ENCODE assay signal across 9 mouse cellular contexts in the genomic region with DNA sequence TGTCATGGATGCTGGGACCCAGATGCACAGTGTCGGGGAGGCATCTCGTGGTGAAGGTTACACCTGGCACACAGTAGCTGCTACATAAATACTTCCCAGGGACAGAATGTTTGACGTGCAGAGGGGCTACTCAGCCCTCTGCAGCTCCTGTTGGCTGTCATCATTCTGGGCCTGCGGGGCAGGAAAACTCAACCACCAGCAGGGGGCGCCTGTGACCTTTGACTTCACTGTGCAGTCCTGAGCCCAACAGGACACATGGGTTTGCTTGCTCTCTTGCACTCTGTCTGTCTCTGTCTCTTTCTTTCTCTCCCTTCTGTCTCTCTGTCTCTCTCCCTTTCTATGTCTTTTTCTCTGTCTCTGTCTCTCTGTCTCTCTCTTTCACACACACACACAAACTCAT.
A peak's percentile ranks its signal among the peaks of the same experiment; 100 is the strongest.
DNase-seq lines count a peak whose midpoint lies in the region; ATAC-seq and TF ChIP-seq lines count a peak whose summit lies in the region.
"Had no signal": no experiment of that assay in that cellular context is flagged by ENCODE, and none has a peak within 500 bp of the region (broad histone marks: within the 10 kb centered on the region; RNA-seq: fewer than 3 reads in every experiment).

No protein-coding gene starts in this region.

- H3K4me2 ChIP-seq in limb, embryonic 14.5 days (replicated peaks; ENCODE audit: low read depth, low read length, severe bottlenecking): no peak overlapping the region
- H3K4me2 ChIP-seq in midbrain, postnatal 0 days (ENCODE audit: low read depth, low read length, poor library complexity, severe bottlenecking): no peak overlapping the region

- H3K27ac ChIP-seq in limb, embryonic 14.5 days (replicated peaks; ENCODE audit: low read depth, low read length): no peak overlapping the region
- no peak overlapping the region for H3K27ac ChIP-seq in midbrain, postnatal 0 days (ENCODE audit: low read depth, low read length)

- peak; percentile 53 to 82 for DNase-seq in heart, adult 18-20 months
- no peak for DNase-seq in heart, adult 11 months
- peak; percentile 86 for DNase-seq in embryo, embryonic 10 days (ENCODE audit: low spot score)
- peak; percentile 84 for DNase-seq in kidney, adult 9 months
- peak; percentile 76 for DNase-seq in limb, embryonic 14.5 days (ENCODE audit: low spot score)
- DNase-seq in midbrain, postnatal 0 days (ENCODE audit: low spot score): peak; percentile 59
- DNase-seq in splenic B cell, adult 2 months (ENCODE audit: low read depth, low spot score): peak; percentile 78

- no peaks in the 10 kb centered on the region for H3K36me3 ChIP-seq in limb, embryonic 14.5 days (ENCODE audit: control insufficient read depth, insufficient read depth, low read length)
- H3K36me3 ChIP-seq in midbrain, postnatal 0 days (ENCODE audit: insufficient read depth, low read length): no peaks in the 10 kb centered on the region
- no peaks in the 10 kb centered on the region for H3K36me3 ChIP-seq in splenic B cell, adult 2 months (ENCODE audit: control insufficient read depth, insufficient read depth, low read length, poor library complexity, severe bottlenecking)
- H3K36me3 ChIP-seq: G1E had no signal

- peaks cover 13% of the 10 kb centered on the region for H3K4me1 ChIP-seq in limb, embryonic 14.5 days (ENCODE audit: control insufficient read depth, insufficient read depth, low read length)
- no peaks in the 10 kb centered on the region for H3K4me1 ChIP-seq in midbrain, postnatal 0 days (ENCODE audit: insufficient read depth, low read length)

- no peaks in the 10 kb centered on the region for H3K27me3 ChIP-seq in limb, embryonic 14.5 days (ENCODE audit: control insufficient read depth, insufficient read depth, low read length)
- no peaks in the 10 kb centered on the region for H3K27me3 ChIP-seq in midbrain, postnatal 0 days (ENCODE audit: insufficient read depth, low read length)
- H3K27me3 ChIP-seq in splenic B cell, adult 2 months (ENCODE audit: control insufficient read depth, insufficient read depth, low read length, poor library complexity, severe bottlenecking): no peaks in the 10 kb centered on the region

- no peaks in the 10 kb centered on the region for H3K9me3 ChIP-seq in limb, embryonic 14.5 days (ENCODE audit: control insufficient read depth, low read length)
- H3K9me3 ChIP-seq in midbrain, postnatal 0 days (ENCODE audit: low read length): no peaks in the 10 kb centered on the region

- no peak overlapping the region for H3K9ac ChIP-seq in limb, embryonic 14.5 days (ENCODE audit: low read depth, low read length, severe bottlenecking)
- H3K9ac ChIP-seq in midbrain, postnatal 0 days (replicated peaks; ENCODE audit: low read length, poor library complexity, severe bottlenecking): no peak overlapping the region

- no peak for TF ChIP-seq POLR2A in limb, embryonic 14.5 days (IDR thresholded peaks at IDR 0.05; ENCODE audit: borderline replicate concordance, extremely low read depth, insufficient read depth, insufficient read length)

- no peak overlapping the region for H3K4me3 ChIP-seq in limb, embryonic 14.5 days (replicated peaks; ENCODE audit: low read length)
- H3K4me3 ChIP-seq in midbrain, postnatal 0 days (ENCODE audit: low read depth, low read length): no peak overlapping the region

- TF ChIP-seq CTCF in midbrain, postnatal 0 days (IDR thresholded peaks at IDR 0.05): peak; percentile 74

- 18% methylated on average over 5 of the region's 5 CpGs for WGBS in limb, embryonic 14.5 days
- WGBS in midbrain, postnatal 0 days: 16% methylated on average over 5 of the region's 5 CpGs

- peak; percentile 71 for ATAC-seq in granulocyte monocyte progenitor cell, adult 5-6 weeks (replicated peaks; ENCODE audit: poor library complexity, severe bottlenecking)
- ATAC-seq in limb, embryonic 14.5 days (ENCODE audit: low FRiP score, low read depth): peak; percentile 74
- ATAC-seq in midbrain, postnatal 0 days (ENCODE audit: low FRiP score): no peak
